Mouse (Mus musculus): ENCODE data around the gene Polr2e. TPM values are rescaled to one million over a fixed set of nuclear protein-coding genes. Genes with fewer than 3 reads are reported as not detected.
"Not testable (repeated sequence)": the region's sequence is repeated elsewhere in the genome, so short reads cannot be mapped to it uniquely, and the experiment has no call there.

Gene Polr2e
- total RNA-seq, 1 experiment: 293 TPM

GRCm38 (mm10) chr10:80047041-80047565 lies 7.5 kb upstream of the Polr2e start, which contains the start of gene Gpx4:
Gene Gpx4, plus strand, starts transcription at chr10:80047166.
- Histone ChIP-seq H3K9ac (ENCODE audit: insufficient read depth, low read depth, low read length, poor library complexity, severe bottlenecking) (peak within 1 kb of the TSS; percentile 29), H3K4me1 (ENCODE audit: control insufficient read depth in 2 of 2, insufficient read depth in 2 of 2, low read length in 2 of 2, poor library complexity in 1 of 2) (peaks cover 16 to 30% of the 10 kb centered on the region in 2 experiments)

GRCm38 (mm10) chr10:80045766-80046165 lies 6.2 kb upstream of the Polr2e start:
- H3K27ac ChIP-seq (ENCODE audit: insufficient read depth, low read depth, low read length, poor library complexity, severe bottlenecking): peak overlapping the region; percentile 88
- no peak for TF ChIP-seq CHD2 (IDR thresholded peaks at IDR 0.05; ENCODE audit: low read depth, low read length)
- TF ChIP-seq ZC3H11A (IDR thresholded peaks at IDR 0.05; ENCODE audit: borderline replicate concordance, low read depth, low read length): no peak
- no peak for TF ChIP-seq HCFC1 (IDR thresholded peaks at IDR 0.05; ENCODE audit: borderline replicate concordance, insufficient read depth, low read length)
- no peak for TF ChIP-seq MAFK (IDR thresholded peaks at IDR 0.05; ENCODE audit: insufficient read depth, low read depth, low read length)
- no peak for TF ChIP-seq ZNF384 (IDR thresholded peaks at IDR 0.05; ENCODE audit: low read depth, low read length)
- peaks cover 16 to 30% of the 10 kb centered on the region in 2 experiments for H3K4me1 ChIP-seq (ENCODE audit: control insufficient read depth in 2 of 2, insufficient read depth in 2 of 2, low read length in 2 of 2, poor library complexity in 1 of 2)
- DNase-seq (ENCODE audit: low read depth, low spot score): no peak
- peak overlapping the region; percentile 41; the same call in 1 of the 2 replicates for H3K9ac ChIP-seq (ENCODE audit: insufficient read depth, low read depth, low read length, poor library complexity, severe bottlenecking)
- H3K4me3 ChIP-seq (ENCODE audit: insufficient read depth in 1 of 2, low read depth in 1 of 2, low read length in 2 of 2, poor library complexity in 1 of 2, severe bottlenecking in 1 of 2): no peak overlapping the region; a peak in 1 of 4 replicates
- H3K9me3 ChIP-seq (ENCODE audit: control insufficient read depth, insufficient read depth, low read depth, low read length): no peaks in the 10 kb centered on the region
- H3K36me3 ChIP-seq (ENCODE audit: control insufficient read depth, insufficient read depth, low read length, poor library complexity, severe bottlenecking): no peaks in the 10 kb centered on the region
- in situ Hi-C loops (cut with MboI; ENCODE audit: low sequenced_read_pairs in 2 of 2, unreplicated experiment in 2 of 2): no loop called here

More at GRCm38 (mm10) chr10:80047041-80047565, 7.5 kb upstream of the Polr2e start, which contains the start of gene Gpx4:
- no peaks in the 10 kb centered on the region for H3K36me3 ChIP-seq (ENCODE audit: control insufficient read depth, insufficient read depth, low read length, poor library complexity, severe bottlenecking)
- peak within 1 kb of the TSS; percentile 88 for H3K27ac ChIP-seq (ENCODE audit: insufficient read depth, low read depth, low read length, poor library complexity, severe bottlenecking)
- no peak for DNase-seq (ENCODE audit: low read depth, low spot score)
- in situ Hi-C loops (cut with MboI; ENCODE audit: low sequenced_read_pairs in 2 of 2, unreplicated experiment in 2 of 2): no loop called here
- TF ChIP-seq HCFC1 (IDR thresholded peaks at IDR 0.05; ENCODE audit: borderline replicate concordance, insufficient read depth, low read length): no peak
- no peak for TF ChIP-seq MAFK (IDR thresholded peaks at IDR 0.05; ENCODE audit: insufficient read depth, low read depth, low read length)
- TF ChIP-seq ZC3H11A (IDR thresholded peaks at IDR 0.05; ENCODE audit: borderline replicate concordance, low read depth, low read length): no peak
- H3K4me3 ChIP-seq (ENCODE audit: insufficient read depth in 1 of 2, low read depth in 1 of 2, low read length in 2 of 2, poor library complexity in 1 of 2, severe bottlenecking in 1 of 2): peak within 1 kb of the TSS; percentile 34 to 37
- no peaks in the 10 kb centered on the region for H3K9me3 ChIP-seq (ENCODE audit: control insufficient read depth, insufficient read depth, low read depth, low read length)

GRCm38 (mm10) chr10:80045364-80045763 lies 5.8 kb upstream of the Polr2e start:
- in situ Hi-C loops (cut with MboI; ENCODE audit: low sequenced_read_pairs in 2 of 2, unreplicated experiment in 2 of 2): not testable (repeated sequence)
- peak overlapping the region; percentile 88 for H3K27ac ChIP-seq (ENCODE audit: insufficient read depth, low read depth, low read length, poor library complexity, severe bottlenecking)

GRCm38 (mm10) chr10:80044087-80044486 lies 4.5 kb upstream of the Polr2e start:
- Histone ChIP-seq H3K27ac (ENCODE audit: insufficient read depth, low read depth, low read length, poor library complexity, severe bottlenecking) (peak overlapping the region; percentile 50), H3K36me3 (ENCODE audit: control insufficient read depth, insufficient read depth, low read length, poor library complexity, severe bottlenecking) (no peaks in the 10 kb centered on the region), H3K9ac (ENCODE audit: insufficient read depth, low read depth, low read length, poor library complexity, severe bottlenecking) (no peak overlapping the region), H3K9me3 (ENCODE audit: control insufficient read depth, insufficient read depth, low read depth, low read length) (no peaks in the 10 kb centered on the region), H3K4me3 (ENCODE audit: insufficient read depth in 1 of 2, low read depth in 1 of 2, low read length in 2 of 2, poor library complexity in 1 of 2, severe bottlenecking in 1 of 2) (no peak overlapping the region), H3K4me1 (ENCODE audit: control insufficient read depth in 2 of 2, insufficient read depth in 2 of 2, low read length in 2 of 2, poor library complexity in 1 of 2) (peaks cover 5 to 24% of the 10 kb centered on the region in 2 experiments)
- TF ChIP-seq CHD2 (IDR thresholded peaks at IDR 0.05; ENCODE audit: low read depth, low read length): no peak
- peak; percentile 51; the same call in 1 of the 2 replicates for TF ChIP-seq MAFK (IDR thresholded peaks at IDR 0.05; ENCODE audit: insufficient read depth, low read depth, low read length)
- DNase-seq (ENCODE audit: low read depth, low spot score): no peak
- in situ Hi-C loops (cut with MboI; ENCODE audit: low sequenced_read_pairs in 2 of 2, unreplicated experiment in 2 of 2): no loop called here

More at GRCm38 (mm10) chr10:80045364-80045763, 5.8 kb upstream of the Polr2e start:
- H3K4me1 ChIP-seq (ENCODE audit: control insufficient read depth in 2 of 2, insufficient read depth in 2 of 2, low read length in 2 of 2, poor library complexity in 1 of 2): peaks cover 13 to 30% of the 10 kb centered on the region in 2 experiments
- H3K9me3 ChIP-seq (ENCODE audit: control insufficient read depth, insufficient read depth, low read depth, low read length); H3K36me3 ChIP-seq (ENCODE audit: control insufficient read depth, insufficient read depth, low read length, poor library complexity, severe bottlenecking); DNase-seq (ENCODE audit: low read depth, low spot score); H3K4me3 ChIP-seq (ENCODE audit: insufficient read depth in 1 of 2, low read depth in 1 of 2, low read length in 2 of 2, poor library complexity in 1 of 2, severe bottlenecking in 1 of 2): not testable (repeated sequence)
- peak overlapping the region; percentile 41; the same call in 1 of the 2 replicates for H3K9ac ChIP-seq (ENCODE audit: insufficient read depth, low read depth, low read length, poor library complexity, severe bottlenecking)
- TF ChIP-seq ZNF384 (IDR thresholded peaks at IDR 0.05; ENCODE audit: low read depth, low read length): peak; percentile 88

- H3K9ac ChIP-seq (ENCODE audit: insufficient read depth, low read depth, low read length, poor library complexity, severe bottlenecking); H3K4me3 ChIP-seq (ENCODE audit: insufficient read depth in 1 of 2, low read depth in 1 of 2, low read length in 2 of 2, poor library complexity in 1 of 2, severe bottlenecking in 1 of 2); DNase-seq (ENCODE audit: low read depth, low spot score); H3K27ac ChIP-seq (ENCODE audit: insufficient read depth, low read depth, low read length, poor library complexity, severe bottlenecking); H3K9me3 ChIP-seq (ENCODE audit: control insufficient read depth, insufficient read depth, low read depth, low read length); in situ Hi-C loops (cut with MboI; ENCODE audit: low sequenced_read_pairs in 2 of 2, unreplicated experiment in 2 of 2): not testable (repeated sequence)
- Histone ChIP-seq H3K36me3 (ENCODE audit: control insufficient read depth, insufficient read depth, low read length, poor library complexity, severe bottlenecking) (peaks cover 21% of the 10 kb centered on the region), H3K4me1 (ENCODE audit: control insufficient read depth in 2 of 2, insufficient read depth in 2 of 2, low read length in 2 of 2, poor library complexity in 1 of 2) (peaks cover under 1 to 21% of the 10 kb centered on the region in 2 experiments; a peak in 3 of 4 replicates)
These were observed 1.9 kb upstream of the Polr2e start for GRCm38 (mm10) chr10:80041409-80042060.
